In the genomic region with DNA sequence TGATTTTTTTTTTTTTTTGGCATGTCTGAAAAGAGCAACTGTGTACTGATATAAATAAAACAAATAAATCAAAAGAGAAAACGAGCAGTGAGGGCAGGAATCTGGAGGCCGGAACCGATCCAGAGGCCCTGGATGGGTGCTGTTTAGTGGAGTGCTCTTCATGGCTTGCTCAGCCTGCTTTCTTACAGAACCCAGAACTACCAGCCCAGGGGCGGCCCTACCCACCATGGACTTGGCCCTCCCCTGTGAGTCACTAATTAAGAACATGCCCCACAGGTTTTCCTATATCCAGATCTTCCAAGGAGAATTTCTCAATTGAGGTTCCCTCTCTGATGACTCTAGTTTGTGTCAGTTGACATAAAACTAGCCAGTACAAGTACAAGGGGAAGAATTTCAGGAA, we compare ENCODE assay signal across 13 mouse cellular contexts.
"Had no signal": no experiment of that assay in that cellular context is flagged by ENCODE, and none has a peak within 500 bp of the region (broad histone marks: within the 10 kb centered on the region; RNA-seq: fewer than 3 reads in every experiment).

No protein-coding gene starts in this region.

- H3K4me2 ChIP-seq: lung, embryonic 14.5 days; midbrain, embryonic 12.5 days; neural tube, embryonic 12.5 days had no signal

- H3K36me3 ChIP-seq: midbrain, embryonic 12.5 days; neural tube, embryonic 12.5 days had no signal

- H3K27me3 ChIP-seq: megakaryocyte, embryonic 14.5 days; midbrain, embryonic 12.5 days; neural tube, embryonic 12.5 days had no signal

- H3K4me3 ChIP-seq: megakaryocyte, embryonic 14.5 days; midbrain, embryonic 12.5 days; neural tube, embryonic 12.5 days had no signal

- H3K4me1 ChIP-seq: midbrain, embryonic 12.5 days; neural tube, embryonic 12.5 days had no signal

- H3K9me3 ChIP-seq: megakaryocyte, embryonic 14.5 days; midbrain, embryonic 12.5 days; neural tube, embryonic 12.5 days had no signal

- DNase-seq: lung, adult 18-20 months; lung, embryonic 14.5 days; lung, postnatal 10 days; midbrain, embryonic 14.5 days; right cerebral cortex, postnatal 14 days; spleen, adult 18-20 months; thymus, adult 2 months; thymus, postnatal 25 days; thymus, postnatal 4 days had no signal

- H3K27ac ChIP-seq: macrophage; midbrain, embryonic 12.5 days; neural tube, embryonic 12.5 days had no signal

- H3K9ac ChIP-seq: lung, embryonic 14.5 days; midbrain, embryonic 12.5 days; neural tube, embryonic 12.5 days had no signal
